Mouse (Mus musculus): ENCODE measurements around the gene Pdp2. TPM values are rescaled to one million over a fixed set of nuclear protein-coding genes. Genes with fewer than 3 reads are reported as not detected.

The Pdp2 gene
- total RNA-seq, 2 experiments from 2014 or later = 4.0 to 4.6 TPM

- intact Hi-C loops (cut with DNase I) = no loop called here
- peak overlapping the region; percentile 75 for H3K27ac ChIP-seq
- H3K4me3 ChIP-seq = peak overlapping the region; percentile 71
Measured at GRCm38 (mm10) chr8:104629306-104630110, 38.3 kb downstream of the Pdp2 start.

GRCm38 (mm10) chr8:104630111-104630479, 38.8 kb downstream of the Pdp2 start:
- no peak for TF ChIP-seq CTCF (IDR thresholded peaks at IDR 0.05)
- peak overlapping the region; percentile 75 for H3K27ac ChIP-seq
- H3K4me3 ChIP-seq = peak overlapping the region; percentile 71
- no peak for DNase-seq
- intact Hi-C loops (cut with DNase I) = no loop called here

More at GRCm38 (mm10) chr8:104629306-104630110, 38.3 kb downstream of the Pdp2 start:
- TF ChIP-seq CTCF (IDR thresholded peaks at IDR 0.05) = no peak
- DNase-seq = peak; percentile 69

GRCm38 (mm10) chr8:104630574-104630973, 39.3 kb downstream of the Pdp2 start:
- peak overlapping the region; percentile 75 for H3K27ac ChIP-seq
- peak; percentile 21 for TF ChIP-seq CTCF (IDR thresholded peaks at IDR 0.05)
- DNase-seq = peak; percentile 63
- intact Hi-C loops (cut with DNase I) = no loop called here
- peak overlapping the region; percentile 71 for H3K4me3 ChIP-seq

GRCm38 (mm10) chr8:104630981-104631663, 39.9 kb downstream of the Pdp2 start, which contains the start of gene Rrad:
Gene Rrad, minus strand, starts transcription at chr8:104631327.
- H3K27ac ChIP-seq = peak within 1 kb of the TSS; percentile 78
- no peak for TF ChIP-seq CTCF (IDR thresholded peaks at IDR 0.05)
- peak; percentile 65 for DNase-seq
- peak within 1 kb of the TSS; percentile 71 for H3K4me3 ChIP-seq
- intact Hi-C loops (cut with DNase I) = no loop called here

- H3K27ac ChIP-seq = peak overlapping the region; percentile 78
- TF ChIP-seq CTCF (IDR thresholded peaks at IDR 0.05) = no peak
- DNase-seq = peak; percentile 27
- intact Hi-C loops (cut with DNase I) = no loop called here
- peak overlapping the region; percentile 71 for H3K4me3 ChIP-seq
Measured at GRCm38 (mm10) chr8:104631975-104632374, 40.7 kb downstream of the Pdp2 start.

GRCm38 (mm10) chr8:104632486-104632885, 41.2 kb downstream of the Pdp2 start:
- Histone ChIP-seq H3K4me3 (no peak overlapping the region), H3K27ac (peak overlapping the region; percentile 78)
- intact Hi-C loops (cut with DNase I) = no loop called here
- TF ChIP-seq CTCF (IDR thresholded peaks at IDR 0.05) = no peak
- DNase-seq = no peak

- no peak for TF ChIP-seq CTCF (IDR thresholded peaks at IDR 0.05)
- peak; percentile 64 for DNase-seq
- intact Hi-C loops (cut with DNase I) = no loop called here
- Histone ChIP-seq H3K4me3 (no peak overlapping the region), H3K27ac (peak overlapping the region; percentile 78)
Measured at GRCm38 (mm10) chr8:104633156-104633744, 42.0 kb downstream of the Pdp2 start.

GRCm38 (mm10) chr8:104635004-104635710, 43.9 kb downstream of the Pdp2 start:
- DNase-seq = peak; percentile 54
- intact Hi-C loops (cut with DNase I) = no loop called here
- TF ChIP-seq CTCF (IDR thresholded peaks at IDR 0.05) = no peak
- Histone ChIP-seq H3K4me3 (no peak overlapping the region), H3K27ac (peak overlapping the region; percentile 43; the same call in 1 of the 2 replicates)

GRCm38 (mm10) chr8:104638010-104638409, 46.8 kb downstream of the Pdp2 start:
- intact Hi-C loops (cut with DNase I) = no loop called here
- DNase-seq = no peak
- no peak overlapping the region for H3K4me3 ChIP-seq
- no peak overlapping the region for H3K27ac ChIP-seq
- TF ChIP-seq CTCF (IDR thresholded peaks at IDR 0.05) = no peak

GRCm38 (mm10) chr8:104640241-104640640, 49.0 kb downstream of the Pdp2 start:
- intact Hi-C loops (cut with DNase I) = no loop called here
- Histone ChIP-seq H3K4me3 (peak overlapping the region; percentile 77), H3K27ac (no peak overlapping the region)
- no peak for TF ChIP-seq CTCF (IDR thresholded peaks at IDR 0.05)
- DNase-seq = no peak

GRCm38 (mm10) chr8:104640831-104641370, 49.6 kb downstream of the Pdp2 start:
- no peak for DNase-seq

More at GRCm38 (mm10) chr8:104640831-104641370, 49.6 kb downstream of the Pdp2 start:
- no peak for TF ChIP-seq CTCF (IDR thresholded peaks at IDR 0.05)
- intact Hi-C loops (cut with DNase I) = no loop called here
- H3K4me3 ChIP-seq = peak overlapping the region; percentile 77
- H3K27ac ChIP-seq = peak overlapping the region; percentile 98
